Mouse (Mus musculus) neural tube, embryonic 13.5 days (tissue): ENCODE results near the gene Olfr1339. TPM values are rescaled to one million over a fixed set of nuclear protein-coding genes. Genes with fewer than 3 reads are reported as not detected.

Experiments used
- ATAC-seq: fragments of 200-750 bp; cut with Nextera tagmentation; 2 replicates; pipeline ENCODE4 v1.8.0; 2017; ENCODE audit warnings: low read depth, mild to moderate bottlenecking, moderate TSS enrichment, moderate library complexity
- H3K27ac ChIP-seq: fragments of 300-500 bp; sonication (generic); replicated peaks from 2 replicates; pipeline ENCODE4 v1.5.1; 2015; ENCODE audit warnings: moderate library complexity, mild to moderate bottlenecking, inconsistent platforms
- H3K27me3 ChIP-seq: fragments of 300-500 bp; sonication (generic); 2 replicates; pipeline ENCODE4 v1.6.1; 2015; ENCODE audit warnings: mild to moderate bottlenecking, inconsistent platforms
- H3K36me3 ChIP-seq: fragments of 300-500 bp; sonication (generic); 2 replicates; pipeline ENCODE4 v1.6.1; 2015; ENCODE audit warnings: mild to moderate bottlenecking, inconsistent platforms
- H3K4me1 ChIP-seq: fragments of 300-500 bp; sonication (generic); replicated peaks from 2 replicates; pipeline ENCODE4 v1.6.1; 2015; ENCODE audit warnings: inconsistent platforms
- H3K4me2 ChIP-seq: fragments of 300-500 bp; sonication (generic); 2 replicates; pipeline ENCODE4 v1.6.1; 2015; ENCODE audit warnings: inconsistent platforms, mild to moderate bottlenecking, moderate library complexity
- H3K4me3 ChIP-seq: fragments of 300-500 bp; sonication (generic); 2 replicates; pipeline ENCODE4 v1.5.1; 2015; ENCODE audit warnings: mild to moderate bottlenecking, inconsistent platforms
- H3K9ac ChIP-seq: fragments of 300-500 bp; sonication (generic); 2 replicates; pipeline ENCODE4 v1.6.1; 2015; ENCODE audit warnings: moderate library complexity, mild to moderate bottlenecking, inconsistent platforms
- H3K9me3 ChIP-seq: fragments of 300-500 bp; sonication (generic); 2 replicates; pipeline ENCODE4 v1.6.1; 2016; ENCODE audit warnings: inconsistent platforms
- WGBS: fragments of 180-500 bp; shearing (Covaris S2); methylation state at CpG from one replicate; pipeline ENCODE4 v1.1.7; 2015; 5-methylcytosine and 5-hydroxymethylcytosine counted together
- polyA plus RNA-seq: library from polyadenylated mRNA; unstranded; fragments of >200 nt; fragmentation: Nextera tagmentation; extraction: Ambion mirVana; gene quantifications from 2 replicates; pipeline ENCODE4 v1.2.1, GENCODE M21; 2015

The Olfr1339 gene
- polyA plus RNA-seq, 1 experiment from 2014 or later: not detected

GRCm38 (mm10) chr4:118758637-118759036 lies 26.7 kb downstream of the Olfr1339 start, which contains the start of gene Olfr1338:
Gene Olfr1338, minus strand, starts transcription at chr4:118758737.
- H3K4me1 ChIP-seq: no peaks in the 10 kb centered on the region
- no peaks in the 10 kb centered on the region for H3K27me3 ChIP-seq
- H3K4me3 ChIP-seq: no peak within 1 kb of the TSS
- ATAC-seq: no peak
- no peak within 1 kb of the TSS for H3K9ac ChIP-seq
- 86% methylated on average over 1 of the region's 1 CpGs for WGBS
- H3K4me2 ChIP-seq: no peak within 1 kb of the TSS
- H3K36me3 ChIP-seq: no peaks in the 10 kb centered on the region
- no peak within 1 kb of the TSS for H3K27ac ChIP-seq
- H3K9me3 ChIP-seq: no peaks in the 10 kb centered on the region

GRCm38 (mm10) chr4:118782486-118782885 lies 50.5 kb downstream of the Olfr1339 start, which contains the start of gene Olfr1337:
Gene Olfr1337, minus strand, starts transcription at chr4:118782586.
- no peak for ATAC-seq

More at GRCm38 (mm10) chr4:118782486-118782885, 50.5 kb downstream of the Olfr1339 start, which contains the start of gene Olfr1337:
- H3K4me1 ChIP-seq: no peaks in the 10 kb centered on the region
- H3K27ac ChIP-seq: no peak within 1 kb of the TSS
- H3K27me3 ChIP-seq: no peaks in the 10 kb centered on the region
- no peak within 1 kb of the TSS for H3K4me2 ChIP-seq
- H3K9me3 ChIP-seq: no peaks in the 10 kb centered on the region
- 79% methylated on average over 2 of the region's 2 CpGs for WGBS
- H3K4me3 ChIP-seq: no peak within 1 kb of the TSS
- no peak within 1 kb of the TSS for H3K9ac ChIP-seq
- H3K36me3 ChIP-seq: no peaks in the 10 kb centered on the region

Other genes starting within 250 kb of the Olfr1339 start
- gene Tie1, start 242.1 kb upstream of the Olfr1339 start, polyA plus RNA-seq: 19.3 and 21.0 TPM in 2 replicates
- gene 2610528J11Rik, start 205.2 kb upstream of the Olfr1339 start, polyA plus RNA-seq: not detected in 2 replicates
- gene Tmem125, start 188.1 kb upstream of the Olfr1339 start, polyA plus RNA-seq: not detected in 2 replicates
- gene Cfap57, start 111.4 kb upstream of the Olfr1339 start, polyA plus RNA-seq: 0.96 and 1.8 TPM in 2 replicates
- gene Ebna1bp2, start 111.4 kb upstream of the Olfr1339 start, polyA plus RNA-seq: 108 and 129 TPM in 2 replicates
- gene Olfr62, start 73.2 kb upstream of the Olfr1339 start, polyA plus RNA-seq: not detected in 2 replicates
- not detected in 2 replicates for gene Olfr1342, start 39.4 kb upstream of the Olfr1339 start, polyA plus RNA-seq
- gene Olfr1341, start 28.7 kb upstream of the Olfr1339 start, polyA plus RNA-seq: not detected in 2 replicates
- gene Olfr1340, start 12.0 kb upstream of the Olfr1339 start, polyA plus RNA-seq: not detected in 2 replicates
- gene Olfr1338, start 26.6 kb downstream of the Olfr1339 start, polyA plus RNA-seq: not detected in 2 replicates
- gene Olfr1337, start 50.4 kb downstream of the Olfr1339 start, polyA plus RNA-seq: not detected in 2 replicates
- not detected in 2 replicates for gene Olfr1335, start 77.8 kb downstream of the Olfr1339 start, polyA plus RNA-seq
- not detected in 2 replicates for gene Olfr1333, start 104.1 kb downstream of the Olfr1339 start, polyA plus RNA-seq
- not detected in 2 replicates for gene Olfr1331, start 132.5 kb downstream of the Olfr1339 start, polyA plus RNA-seq
- gene Olfr1330, start 156.4 kb downstream of the Olfr1339 start, polyA plus RNA-seq: not detected in 2 replicates
- not detected in 2 replicates for gene Olfr1329, start 185.3 kb downstream of the Olfr1339 start, polyA plus RNA-seq
- not detected in 2 replicates for gene Olfr1328, start 206.4 kb downstream of the Olfr1339 start, polyA plus RNA-seq
- gene Lao1, start 229.4 kb downstream of the Olfr1339 start, polyA plus RNA-seq: not detected in 2 replicates